Mouse (Mus musculus) testis, adult 2 months (tissue): ENCODE data around the gene Esp36.

Experiments
- CTCF ChIP-seq: fragments of 200-500 bp; IDR thresholded peaks from 2 replicates; pipeline ENCODE4 v1.5.1; 2012; ENCODE audit warnings: low read depth, mild to moderate bottlenecking, inconsistent platforms, low read length, moderate library complexity; ENCODE audit not compliant: control insufficient read depth, insufficient read depth, insufficient replicate concordance
- POLR2A ChIP-seq: fragments of 200-500 bp; IDR thresholded peaks from 2 replicates; pipeline ENCODE4 v1.6.1; 2012; ENCODE audit warnings: low read depth, mild to moderate bottlenecking, inconsistent platforms, low read length, moderate library complexity; ENCODE audit not compliant: control insufficient read depth

GRCm38 (mm10) chr17:38406135-38406534 lies 13.8 kb downstream of the Esp36 start:
- TF ChIP-seq CTCF (no peak), POLR2A (no peak)
